Mouse (Mus musculus) common myeloid progenitor, adult 5-6 weeks (primary cell): ENCODE data around the gene Gid8. TPM values are rescaled to one million over a fixed set of nuclear protein-coding genes. Genes with fewer than 3 reads are reported as not detected.
A peak's percentile ranks its signal among the peaks of the same experiment; 100 is the strongest.
"Not testable (repeated sequence)": the region's sequence is repeated elsewhere in the genome, so short reads cannot be mapped to it uniquely, and the experiment has no call there.

Source experiments
- ATAC-seq: replicated peaks from 2 replicates; pipeline ENCODE4 v1.8.0; 2016; ENCODE audit warnings: low read depth, mild to moderate bottlenecking, moderate TSS enrichment, inconsistent platforms; ENCODE audit not compliant: poor library complexity, severe bottlenecking
- total RNA-seq: library from RNA; stranded (forward); fragments of 200-1000, 187-1606 nt; gene quantifications from 2 replicates; pipeline ENCODE4 v1.2.3, GENCODE M21; 2017

The Gid8 gene
- total RNA-seq, 1 experiment from 2014 or later: 83.0 TPM

DNA sequence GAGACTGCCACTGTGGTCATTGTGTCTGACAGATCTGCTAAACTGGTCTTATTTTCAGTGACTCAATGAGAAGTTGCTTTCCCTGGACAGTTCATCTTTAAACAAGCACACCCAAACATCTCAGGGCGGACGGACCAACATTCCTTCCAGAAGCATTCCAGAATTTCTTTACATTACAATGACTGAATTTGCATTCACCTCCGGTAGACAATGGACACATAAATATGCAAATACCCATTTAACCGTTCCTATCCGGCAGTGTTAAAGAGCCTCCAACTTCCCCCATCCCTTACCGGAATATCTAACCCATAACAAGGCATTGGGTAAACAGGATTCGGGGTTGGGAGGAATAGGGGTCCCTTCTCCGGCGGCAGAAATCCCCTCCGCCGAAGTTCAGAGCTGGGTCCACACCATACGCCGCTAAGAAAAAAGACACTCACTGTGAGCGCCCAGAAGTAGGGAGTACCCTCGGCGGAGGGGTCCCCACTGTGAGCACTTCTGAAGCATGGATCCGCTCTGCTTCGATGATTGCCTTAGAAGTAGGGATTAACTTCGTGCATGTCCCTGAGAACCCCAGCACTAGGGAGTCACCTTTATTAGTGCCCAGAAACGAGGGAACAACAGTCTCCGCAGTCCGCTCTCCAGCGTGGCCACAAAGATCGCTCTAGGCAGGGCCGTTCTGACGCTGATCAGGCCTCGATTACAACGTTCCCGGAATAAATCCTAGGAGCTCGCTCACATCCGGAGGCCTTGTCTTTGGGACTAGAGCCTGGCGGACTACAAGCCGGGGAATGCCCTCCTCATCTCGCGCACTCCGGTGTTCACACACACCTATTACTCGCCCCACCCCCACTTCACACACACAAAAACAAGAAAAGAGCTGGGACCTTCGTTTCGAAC lies 644 bp upstream of the Gid8 start:
- ATAC-seq: 0 out of 2 replicates have a peak, but pooled peaks have one; percentile 1

DNA sequence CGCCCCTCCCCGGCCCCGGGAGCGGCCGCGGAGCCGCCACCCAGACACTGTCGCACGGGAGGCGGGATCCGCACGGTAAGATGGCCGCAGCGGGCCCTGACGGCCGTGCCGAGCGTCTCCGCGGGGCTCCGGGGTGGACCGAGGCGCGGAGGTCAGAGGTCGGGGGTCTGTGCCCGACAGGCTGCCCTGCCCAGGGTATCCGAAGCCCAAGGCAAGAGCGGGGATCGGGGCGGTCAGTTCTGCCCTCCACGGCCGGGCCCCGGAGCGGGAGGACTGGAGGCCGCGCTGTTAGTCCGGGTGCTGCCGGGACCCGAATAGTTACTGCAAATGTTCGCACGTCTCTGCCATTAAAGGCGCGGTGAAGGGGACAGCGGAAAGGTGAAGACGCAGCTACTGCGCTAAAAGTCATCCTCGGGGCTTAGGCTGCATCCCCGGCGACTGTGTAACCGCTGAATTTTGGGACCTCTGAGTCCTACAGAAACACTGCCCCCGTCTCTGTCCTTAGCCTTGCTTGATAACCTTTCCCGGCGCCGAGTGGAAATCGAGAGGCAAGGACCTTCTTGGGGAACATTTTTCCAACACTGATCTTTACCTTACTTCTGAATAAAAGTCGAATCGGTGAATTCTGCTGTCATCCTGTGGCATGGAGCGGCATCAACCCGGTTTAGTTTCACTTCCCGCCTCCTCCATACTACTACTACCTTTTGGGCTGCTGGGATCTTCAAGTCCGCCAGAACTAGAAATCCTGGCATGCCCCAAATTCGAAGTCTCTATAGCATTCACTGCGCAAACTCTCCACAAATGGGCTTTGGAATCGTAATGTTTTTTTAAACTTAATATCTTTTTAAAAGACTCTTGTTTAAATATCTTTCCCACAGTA lies 599 bp downstream of the Gid8 start:
- ATAC-seq: no peak

DNA sequence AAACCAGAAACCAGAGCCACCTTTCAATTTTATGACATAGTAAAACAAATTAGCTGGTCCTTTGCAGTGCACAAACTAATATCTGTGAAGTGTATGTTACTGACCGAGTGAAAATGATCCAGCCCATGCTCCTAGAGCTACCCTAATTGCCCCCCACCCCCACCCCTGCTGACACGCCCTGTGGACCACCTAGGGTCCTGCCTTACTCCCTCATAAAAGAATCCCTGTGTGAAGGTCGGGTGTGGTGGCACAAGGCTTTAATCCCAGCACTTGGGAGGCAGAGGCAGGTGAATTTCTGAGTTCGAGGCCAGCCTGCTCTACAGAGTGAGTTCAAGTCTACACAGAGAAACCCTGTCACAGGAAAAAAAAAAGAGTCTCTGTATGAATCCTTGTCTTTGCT lies 1.6 kb downstream of the Gid8 start:
- no peak for ATAC-seq

DNA sequence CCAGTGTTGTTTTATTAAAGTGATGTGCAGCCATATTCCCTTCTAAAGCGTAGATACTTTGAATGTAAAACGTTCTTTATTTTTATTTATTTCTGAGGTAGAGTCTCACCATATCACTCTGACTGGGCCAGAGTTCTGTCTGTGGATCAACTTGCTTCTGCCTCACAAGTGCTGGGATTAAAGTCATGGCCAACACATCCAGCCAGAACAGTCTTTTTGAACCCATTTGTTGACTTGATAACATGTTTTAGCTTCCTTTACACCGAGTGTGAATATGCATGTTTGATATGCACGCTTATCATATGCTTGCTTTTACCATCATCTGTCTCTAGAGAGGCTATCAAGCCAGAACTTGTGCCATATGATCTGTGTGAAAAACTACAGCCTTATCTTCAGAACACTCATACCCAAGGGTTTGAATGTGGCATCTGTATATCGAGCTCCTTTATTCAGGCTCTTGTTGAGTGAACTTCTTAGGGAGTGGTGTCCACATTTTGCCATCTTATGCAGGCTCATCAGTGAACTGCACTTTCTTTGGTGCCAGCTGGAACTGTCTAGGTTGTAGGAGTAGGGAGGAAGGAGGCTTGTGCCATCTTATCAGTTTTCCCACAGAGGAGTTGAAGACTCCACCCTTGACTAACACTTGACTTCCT lies 2.2 kb downstream of the Gid8 start:
- peak; percentile 43 for ATAC-seq

DNA sequence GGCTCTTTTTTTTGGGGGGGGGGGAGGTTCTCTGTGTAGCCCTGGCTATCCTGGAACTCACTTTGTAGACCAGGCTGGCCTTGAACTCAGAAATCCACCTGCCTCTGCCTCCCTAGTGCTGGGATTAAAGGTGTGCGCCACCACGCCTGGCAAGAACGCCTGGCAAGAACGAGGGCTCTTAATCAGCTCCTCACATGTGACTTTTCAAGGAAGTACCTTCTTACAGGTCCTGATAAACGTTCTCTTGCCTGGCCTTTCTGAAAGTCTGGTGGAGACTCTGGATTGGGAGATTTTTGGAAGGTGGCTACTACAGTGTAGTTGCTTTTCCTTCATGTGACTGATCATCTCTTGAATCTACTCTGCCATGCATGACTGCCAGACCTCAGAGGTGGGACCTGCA lies 12.8 kb downstream of the Gid8 start:
- not testable (repeated sequence) for ATAC-seq

DNA sequence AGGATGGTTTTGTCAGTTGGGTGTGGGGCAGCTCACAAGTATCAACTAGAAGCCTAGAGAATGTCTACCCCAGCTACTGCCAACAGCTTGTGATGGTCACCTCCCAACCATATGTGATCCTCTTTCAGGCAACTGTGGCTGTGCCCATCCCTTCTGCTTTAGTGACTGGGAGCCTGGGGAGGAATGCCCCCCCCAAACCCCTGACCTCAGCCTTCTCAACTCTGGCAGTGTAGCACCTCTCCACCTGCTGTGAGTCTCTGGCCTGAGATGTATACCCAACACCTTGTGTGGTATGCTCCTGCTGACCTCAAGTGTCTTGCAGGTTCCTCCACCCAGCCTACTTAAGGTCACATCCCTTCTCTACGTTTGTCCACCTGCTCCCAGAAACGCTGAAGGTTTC lies 13.9 kb downstream of the Gid8 start:
- no peak for ATAC-seq

DNA sequence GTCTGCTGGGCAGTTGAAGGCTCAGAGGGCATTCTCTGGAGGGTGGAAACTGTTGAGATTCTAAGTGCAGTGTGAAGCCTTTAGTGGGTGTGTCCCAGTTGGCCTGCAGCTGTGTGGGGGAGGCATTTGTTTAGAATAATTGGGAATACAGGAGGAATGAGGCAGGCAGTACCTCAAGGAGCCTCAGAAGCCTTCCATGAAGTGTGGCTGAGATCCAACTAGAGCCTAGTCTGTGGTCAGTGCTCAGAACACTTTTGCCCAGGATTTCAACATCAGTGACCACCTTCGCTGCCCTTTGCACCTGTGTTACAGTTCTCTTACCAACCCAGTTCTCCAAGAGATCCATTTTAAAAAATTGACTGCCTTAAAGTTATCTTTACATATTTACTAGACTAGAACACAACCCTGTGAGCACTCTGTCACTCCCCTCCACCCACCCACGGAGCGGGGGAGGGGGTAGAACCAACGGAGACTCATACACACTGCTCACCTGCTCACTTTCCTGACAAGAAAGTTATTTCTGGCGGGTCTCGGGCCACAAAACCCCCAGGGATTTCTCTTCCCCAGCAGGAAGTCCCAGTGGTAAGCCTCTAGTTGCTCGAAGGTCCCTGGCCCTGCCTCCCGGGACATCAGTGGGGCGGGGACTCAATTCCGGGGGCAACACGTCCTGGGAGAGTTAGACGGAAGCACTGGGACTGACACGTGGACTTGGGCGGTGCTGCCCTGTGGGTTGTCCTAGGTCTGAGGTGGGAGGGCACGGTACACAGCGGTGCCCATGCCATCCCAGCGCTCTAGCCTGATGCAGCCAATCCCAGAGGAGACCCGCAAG lies 14.9 kb downstream of the Gid8 start, which contains the start of gene Slc17a9:
Slc17a9 (plus strand) TSS at position 679 of the 829 bp plus-strand sequence.
- peak; percentile 90 for ATAC-seq

DNA sequence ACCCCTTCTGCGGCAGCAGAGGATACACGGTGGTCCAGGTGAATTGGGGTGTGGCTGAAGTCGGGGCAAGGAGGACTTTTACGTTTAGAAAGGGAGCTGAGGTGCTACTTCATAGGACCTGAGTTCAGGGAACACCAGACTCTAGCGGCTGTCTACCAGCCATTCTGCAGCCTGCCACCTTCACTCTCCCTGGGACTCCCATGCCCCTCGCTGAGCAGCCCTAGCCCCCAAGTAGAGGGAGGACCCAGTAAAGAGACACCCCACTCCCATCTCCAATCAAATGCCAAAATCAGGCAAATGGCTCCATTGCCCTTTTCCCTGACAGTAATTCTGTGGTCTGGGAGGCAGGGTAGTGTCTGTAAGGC lies 15.5 kb downstream of the Gid8 start:
- peak; percentile 1; the same call in 1 of the 2 replicates for ATAC-seq

DNA sequence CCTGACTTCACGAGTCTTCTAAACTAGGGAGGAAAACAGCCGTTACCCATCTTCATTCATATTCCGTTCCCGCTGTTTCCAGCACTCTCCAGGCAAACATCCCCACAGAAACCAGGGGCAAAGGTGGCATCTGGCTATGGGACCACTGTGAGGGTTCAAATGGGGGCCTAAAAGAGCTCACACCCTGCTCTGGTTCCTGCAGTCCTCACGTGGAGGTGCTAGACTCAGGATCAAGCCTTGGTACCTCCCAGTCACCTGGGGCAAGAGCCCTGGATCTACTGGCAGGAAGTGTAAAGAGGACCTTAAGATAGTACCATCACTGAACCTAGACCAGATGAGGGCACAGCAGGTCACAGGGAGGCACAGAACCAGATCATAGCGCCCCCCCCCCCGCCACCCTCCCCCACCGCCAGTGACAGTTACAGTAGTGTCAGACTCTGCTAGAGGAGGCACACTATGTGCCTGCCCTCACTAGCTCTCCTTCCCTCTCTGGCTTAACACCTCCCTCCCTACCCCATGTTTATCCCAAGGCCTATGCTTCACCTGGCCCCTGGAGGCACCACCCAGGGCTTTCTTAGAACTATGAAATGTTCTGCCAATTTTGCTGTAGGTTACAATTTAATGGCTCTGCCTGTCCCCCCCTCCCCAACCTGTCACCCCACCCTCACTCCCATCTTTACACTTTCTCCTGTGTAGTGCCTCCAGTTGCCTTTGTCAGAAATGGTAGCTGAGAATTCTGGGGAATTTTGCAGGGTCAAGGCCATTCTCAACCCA lies 16.1 kb downstream of the Gid8 start:
- ATAC-seq: no peak

DNA sequence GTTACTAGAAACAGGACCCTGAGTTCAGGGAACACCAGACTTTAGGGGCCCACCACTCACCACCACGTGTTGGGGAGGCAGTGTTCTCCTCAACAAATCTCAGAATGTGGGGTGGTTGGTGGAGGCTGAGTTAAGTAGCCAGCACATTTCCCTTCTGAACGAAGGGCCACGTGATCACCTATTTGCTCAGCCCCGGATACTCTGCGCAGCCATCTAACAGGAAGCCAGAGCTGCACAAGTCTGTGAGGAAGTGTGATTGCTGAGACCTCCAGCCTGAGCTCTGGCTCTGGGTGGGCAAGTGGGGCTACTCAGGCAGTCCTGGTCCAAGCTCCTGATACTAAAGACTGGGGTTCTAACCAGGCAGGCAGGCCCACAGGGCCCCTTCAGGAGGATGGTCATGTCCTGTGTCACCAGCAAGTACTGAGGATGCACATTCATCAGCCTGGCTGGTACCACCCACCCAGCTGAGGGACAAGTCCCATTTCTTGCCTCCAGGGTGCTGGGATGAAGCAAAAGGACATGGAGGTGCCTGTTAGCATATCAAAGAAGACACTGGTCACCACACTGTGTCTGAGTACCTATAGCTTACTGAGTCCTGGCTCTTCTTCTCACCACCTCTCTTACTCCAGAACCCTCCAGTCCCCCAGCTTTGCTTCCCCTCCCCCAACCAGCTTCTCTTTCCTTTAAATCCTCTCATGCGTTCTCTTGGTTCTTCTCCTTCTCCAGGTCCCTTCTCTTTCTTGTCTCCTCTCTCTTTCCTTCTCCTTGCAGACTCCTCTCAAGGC lies 16.9 kb downstream of the Gid8 start:
- ATAC-seq: peak; percentile 72

DNA sequence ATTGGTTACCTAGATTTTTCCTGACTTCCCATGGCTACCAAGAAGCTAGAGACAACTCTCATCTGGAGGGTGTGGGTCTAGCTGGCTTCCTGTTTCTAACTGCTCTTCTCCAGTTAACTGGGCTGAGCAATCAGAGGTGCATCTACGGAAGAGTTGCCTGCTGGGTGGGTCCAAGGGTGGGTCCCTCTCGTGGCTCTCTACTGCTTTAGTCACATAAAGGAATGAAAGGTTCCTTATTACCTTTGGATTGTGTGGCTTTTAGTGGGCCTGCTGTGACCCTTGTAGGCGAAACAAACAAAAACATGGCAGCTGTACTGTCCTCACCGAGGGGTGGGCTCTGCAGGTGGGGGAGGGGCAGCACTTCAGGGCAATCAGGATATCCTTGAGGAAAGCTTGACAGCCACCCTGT lies 17.7 kb downstream of the Gid8 start:
- ATAC-seq: no peak

DNA sequence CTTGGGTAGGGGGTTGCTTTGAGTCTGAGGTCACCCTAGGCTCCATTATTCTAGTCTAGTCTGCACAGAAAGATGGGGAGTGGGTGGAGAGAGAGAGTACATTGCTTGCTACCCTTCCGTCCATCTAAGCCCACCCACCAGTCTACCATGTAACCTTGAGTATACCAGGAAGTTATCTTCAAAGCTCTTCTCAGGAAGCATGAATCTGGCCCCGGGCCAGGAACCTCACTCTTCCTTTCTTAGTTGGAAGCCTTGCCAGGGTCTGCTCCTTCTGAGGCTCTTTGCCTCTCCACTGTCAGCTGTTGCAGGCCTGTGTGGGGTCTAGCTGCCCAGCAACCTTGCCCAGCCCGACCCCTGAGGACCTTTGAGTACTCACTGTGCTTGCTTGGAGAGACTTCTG lies 21.1 kb downstream of the Gid8 start:
- no peak for ATAC-seq

DNA sequence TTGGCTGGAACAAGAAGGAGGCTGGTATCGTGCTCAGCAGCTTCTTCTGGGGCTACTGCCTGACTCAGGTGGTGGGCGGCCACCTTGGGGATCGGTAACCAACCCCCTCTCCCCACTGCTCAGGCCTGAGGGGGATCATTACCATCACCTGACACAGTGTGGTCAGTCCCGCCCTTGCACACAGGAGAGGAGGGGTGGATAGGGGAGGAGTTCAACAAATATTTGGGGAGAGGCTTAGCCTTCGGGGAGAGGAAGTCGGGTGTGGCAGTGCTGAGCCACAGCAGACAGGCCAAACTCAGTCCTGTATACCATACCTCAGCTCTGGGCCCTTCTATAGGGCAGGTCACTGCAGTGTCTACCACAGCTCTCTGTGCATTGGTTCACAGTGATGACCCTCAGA lies 22.1 kb downstream of the Gid8 start:
- peak; percentile 57 for ATAC-seq

DNA sequence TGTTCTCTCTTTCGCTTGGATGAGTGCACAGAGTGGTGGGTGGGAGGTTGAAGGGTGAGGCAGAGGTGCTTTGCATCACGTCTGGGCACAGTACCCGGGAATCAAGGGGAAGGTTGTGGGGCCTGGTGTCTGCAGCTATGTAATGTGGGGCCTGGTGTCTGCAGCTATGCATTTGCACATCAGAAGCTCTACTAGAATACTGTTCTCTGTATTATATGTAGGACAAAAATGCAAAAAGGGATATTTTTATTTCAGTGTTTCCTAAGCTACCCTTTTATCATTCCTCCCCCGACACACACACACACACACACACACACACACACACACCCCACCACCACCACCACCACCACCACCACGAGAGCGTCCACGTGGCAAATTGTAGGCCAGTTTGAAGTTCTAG lies 25.3 kb downstream of the Gid8 start:
- no peak for ATAC-seq

DNA sequence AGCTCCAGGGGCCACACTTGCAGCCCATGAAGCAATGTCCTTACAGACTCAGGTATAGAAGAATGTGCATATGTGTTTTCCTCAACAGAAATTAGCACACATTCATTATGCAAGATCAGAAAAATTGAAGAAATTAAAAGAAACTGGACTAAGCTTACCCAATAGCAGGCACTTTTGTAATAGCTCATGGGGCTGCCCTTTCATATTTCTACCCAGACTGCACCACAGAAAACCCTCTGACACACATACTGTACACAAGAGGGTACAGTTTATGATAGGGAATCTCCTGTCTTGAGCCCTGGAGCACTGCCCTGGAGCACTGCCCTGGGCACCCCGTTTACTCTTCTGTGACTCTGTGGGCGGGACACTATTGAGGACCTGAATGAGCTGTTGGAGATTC lies 28.1 kb downstream of the Gid8 start:
- no peak for ATAC-seq

DNA sequence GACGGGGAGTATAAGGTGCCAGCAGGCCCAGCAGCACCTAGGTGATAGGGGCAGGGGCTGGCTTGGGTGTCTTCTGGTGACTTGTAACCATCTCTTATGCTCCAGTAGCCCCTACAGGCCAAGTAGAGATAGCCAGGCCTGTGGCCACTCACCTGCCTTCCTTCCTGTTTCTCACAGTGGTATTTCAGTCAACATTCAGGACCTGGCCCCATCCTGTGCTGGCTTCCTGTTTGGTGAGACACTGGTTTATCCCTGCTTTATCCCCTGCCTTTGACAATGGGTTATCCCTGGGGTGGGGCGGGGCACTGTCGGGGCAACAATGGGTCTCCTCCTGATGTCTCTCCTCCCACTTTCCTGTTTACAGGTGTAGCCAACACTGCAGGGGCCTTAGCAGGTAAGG lies 30.4 kb downstream of the Gid8 start:
- ATAC-seq: no peak

DNA sequence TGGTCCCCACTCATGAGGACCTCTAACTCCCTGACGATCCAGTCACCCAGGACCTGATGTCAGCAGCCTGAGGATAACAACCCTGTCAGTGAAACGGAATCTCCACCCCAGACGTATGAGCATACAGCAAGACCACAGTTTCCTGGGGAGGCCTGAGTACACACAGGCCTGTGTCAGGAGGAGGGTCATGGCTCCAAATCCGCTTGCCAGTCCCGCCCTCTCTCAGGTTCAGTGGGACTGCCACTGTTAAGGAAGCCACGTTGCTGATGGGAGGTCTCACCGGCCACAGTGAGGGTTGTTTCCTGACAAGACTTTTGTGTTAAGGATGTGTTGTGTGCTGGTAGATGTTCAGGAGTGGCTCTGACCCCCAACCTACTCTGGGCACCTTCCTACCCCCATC lies 31.5 kb downstream of the Gid8 start:
- no peak for ATAC-seq

DNA sequence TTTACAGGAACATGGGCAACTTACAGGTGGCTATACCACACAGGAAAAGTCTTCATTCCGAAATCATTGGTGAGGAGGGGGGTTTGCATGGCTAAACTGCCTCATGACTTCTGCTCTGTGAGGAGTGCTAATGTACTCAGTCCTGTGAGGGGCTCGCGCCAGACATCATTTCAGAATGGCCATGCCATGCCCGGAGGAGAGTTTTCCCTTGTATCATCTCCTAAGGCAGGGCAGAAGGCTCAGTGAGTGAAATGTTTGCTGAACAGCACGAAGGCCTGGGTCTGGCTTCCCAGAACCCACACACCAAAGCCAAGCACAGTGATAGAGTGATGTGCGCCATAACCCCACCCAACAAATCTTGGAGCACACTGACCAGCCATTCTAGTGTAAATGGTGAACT lies 32.9 kb downstream of the Gid8 start:
- ATAC-seq: no peak
